Mouse (Mus musculus): ENCODE measurements around the gene Olfr1130.
"Not testable (repeated sequence)": the region's sequence is repeated elsewhere in the genome, so short reads cannot be mapped to it uniquely, and the experiment has no call there.

The Olfr1130 gene

GRCm38 (mm10) chr2:87605912-87606311 lies at the start of gene Olfr1130:
TSS of gene Olfr1130 (plus strand) at chr2:87606212.
- DNase-seq (ENCODE audit: low read depth) = not testable (repeated sequence)

DNA sequence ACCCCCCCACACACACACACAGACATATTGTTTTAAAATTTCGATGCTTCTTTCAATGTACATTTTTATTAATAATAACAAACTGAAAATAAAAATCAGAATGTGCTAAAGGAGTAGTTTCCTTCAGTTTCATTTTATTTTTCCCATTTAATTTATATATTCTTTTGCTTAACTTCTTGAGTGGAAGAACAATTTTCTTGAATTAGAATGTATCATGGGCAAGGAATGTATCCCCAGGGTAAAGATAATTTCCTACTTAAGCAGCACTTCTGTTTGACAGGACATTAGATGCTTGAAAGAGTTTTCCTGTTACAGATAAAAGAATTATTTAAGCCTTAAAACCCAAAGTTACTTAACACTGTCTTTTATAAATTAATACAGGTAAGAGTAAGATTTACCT lies 32.4 kb upstream of the Olfr1130 start, which contains the start of gene Olfr1129:
TSS of gene Olfr1129 (plus strand) at position 301 of the 400 bp plus-strand sequence.
- DNase-seq (ENCODE audit: low read depth) = not testable (repeated sequence)

DNA sequence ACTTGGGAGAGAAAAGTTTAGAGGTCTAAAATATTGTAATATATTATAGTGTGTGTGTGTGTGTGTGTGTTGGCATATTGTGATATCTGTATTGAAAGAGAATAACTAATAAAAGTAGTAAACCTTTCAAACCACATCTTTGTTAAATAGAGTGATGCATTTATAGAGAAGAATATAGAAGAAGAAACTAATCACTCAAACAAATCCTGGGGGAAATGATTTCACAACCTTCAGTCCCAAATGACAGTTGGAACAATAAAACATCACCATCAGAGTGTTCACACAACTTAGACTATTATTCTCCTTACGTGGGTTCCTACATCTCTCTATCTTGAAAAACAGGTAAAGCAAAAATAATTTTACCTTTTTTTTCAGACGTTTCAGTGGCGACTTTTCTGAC lies 20.8 kb downstream of the Olfr1130 start, which contains the start of gene Olfr1131:
TSS of gene Olfr1131 (plus strand) at position 301 of the 400 bp plus-strand sequence.
- no peak for DNase-seq (ENCODE audit: low read depth)

DNA sequence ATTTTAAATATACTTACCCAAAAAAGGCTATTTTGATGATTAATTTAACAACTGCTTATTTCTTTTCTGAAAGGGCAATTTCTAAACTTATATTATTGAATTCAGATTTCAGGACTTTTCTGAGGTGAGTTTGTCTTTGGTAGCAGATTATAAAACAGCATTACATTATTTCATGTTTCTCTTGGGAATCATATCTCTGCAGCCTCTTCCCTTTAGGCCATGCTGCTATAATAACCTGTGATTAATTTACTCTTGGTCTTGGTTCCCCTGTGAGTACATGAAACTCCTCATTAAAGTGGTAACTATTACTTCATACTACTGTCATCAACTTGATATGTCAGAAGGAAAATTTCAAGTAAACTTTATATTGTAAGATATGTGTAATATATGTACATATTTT lies 31.4 kb downstream of the Olfr1130 start, which contains the start of gene Olfr1132:
TSS of gene Olfr1132 (minus strand) at position 101 of the 400 bp plus-strand sequence.
- no peak for DNase-seq (ENCODE audit: low read depth)

DNA sequence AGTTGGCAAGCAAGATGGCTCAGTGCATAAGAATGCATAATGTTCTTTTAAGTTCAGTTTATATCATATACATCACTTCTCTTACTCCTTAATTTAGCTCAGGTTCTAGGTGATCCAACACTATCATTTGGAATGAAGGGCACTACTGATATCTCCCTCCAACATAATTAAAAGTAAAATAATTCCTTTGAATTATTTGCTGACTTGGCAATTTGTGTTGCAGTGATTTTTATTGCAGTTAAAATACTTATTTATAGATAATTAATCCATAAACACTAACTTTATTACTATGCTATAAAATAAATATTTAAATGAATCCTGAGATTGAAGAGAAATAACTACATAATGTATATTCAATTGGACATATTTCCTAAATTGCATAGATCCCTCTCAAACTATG lies 36.4 kb downstream of the Olfr1130 start:
- no peak for DNase-seq (ENCODE audit: low read depth)

GRCm38 (mm10) chr2:87647274-87647673 lies 41.3 kb downstream of the Olfr1130 start, which contains the start of gene Olfr1133:
TSS of gene Olfr1133 (minus strand) at chr2:87647374.
- DNase-seq (ENCODE audit: low read depth) = no peak

- DNase-seq (ENCODE audit: low read depth) = no peak
Observed at GRCm38 (mm10) chr2:87658360-87658759, 52.3 kb downstream of the Olfr1130 start, which contains the start of gene Olfr1134. TSS of gene Olfr1134 (minus strand) at chr2:87658460.
